Mouse (Mus musculus): ENCODE data around the gene Elof1. TPM values are rescaled to one million over a fixed set of nuclear protein-coding genes. Genes with fewer than 3 reads are reported as not detected.

The Elof1 gene
- polyA plus RNA-seq, 1 experiment from 2014 or later = 99.4 TPM

DNA sequence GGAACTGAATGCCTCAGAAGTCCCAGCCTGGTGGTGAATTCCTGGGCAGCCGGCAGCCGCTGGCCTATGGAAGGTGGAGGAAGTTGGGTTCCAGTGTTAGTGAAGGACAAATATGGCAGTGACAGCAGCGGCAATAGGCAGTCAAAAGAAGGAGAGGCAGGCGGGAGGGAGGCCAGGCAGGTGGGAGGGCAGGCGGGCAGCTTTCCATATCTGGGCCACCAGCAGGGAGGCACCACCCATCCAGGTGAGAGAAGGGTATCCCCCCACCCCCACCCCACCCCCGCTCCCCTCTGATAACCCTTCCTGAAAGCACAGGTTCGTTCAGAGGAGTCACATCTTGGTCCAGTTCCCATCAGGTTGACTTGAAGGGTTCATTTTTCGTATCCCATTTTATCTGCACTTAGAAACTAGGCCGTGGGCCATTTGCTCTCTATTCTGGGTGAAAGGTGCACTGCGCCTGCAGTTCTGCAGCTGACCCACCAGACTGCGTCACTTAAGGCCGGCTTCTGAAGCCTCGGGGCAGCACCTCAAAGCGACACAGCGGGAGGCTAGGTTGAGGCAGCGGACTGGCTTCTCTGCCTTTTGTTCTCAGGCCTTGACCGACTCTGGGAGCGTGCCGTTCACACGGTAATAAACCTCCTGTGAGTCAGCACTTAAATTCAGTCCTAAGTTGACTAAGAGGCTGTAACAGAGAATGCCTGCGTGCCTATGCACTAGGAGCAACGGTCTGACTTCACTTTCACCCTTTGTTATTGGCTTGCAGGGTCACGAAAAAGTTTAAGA is 20.0 kb upstream of the Elof1 start:
- Histone ChIP-seq H3K4me2 (replicated peaks; ENCODE audit: low read depth) (peak overlapping the region; percentile 6; the same call in 1 of the 2 replicates), H3K27ac (ENCODE audit: low read depth, low read length) (0 out of 2 replicates have a peak overlapping the region, but pooled peaks have one; percentile 28), H3K4me1 (replicated peaks; ENCODE audit: control insufficient read depth, insufficient read depth, low read length) (no peaks in the 10 kb centered on the region; the same call in 1 of the 2 replicates), H3K27me3 (replicated peaks; ENCODE audit: control insufficient read depth, insufficient read depth, low read length) (no peaks in the 10 kb centered on the region), H3K9me3 (ENCODE audit: control insufficient read depth) (no peaks in the 10 kb centered on the region), H3K9ac (ENCODE audit: low read depth, low read length) (no peak overlapping the region), H3K36me3 (ENCODE audit: control insufficient read depth, insufficient read depth) (no peaks in the 10 kb centered on the region), H3K4me3 (ENCODE audit: low read depth, low read length) (no peak overlapping the region)
- no peak for TF ChIP-seq CTCF (IDR thresholded peaks at IDR 0.05; ENCODE audit: low read depth)
- ATAC-seq = peak; percentile 60
- WGBS = 17% methylated on average over 22 of the region's 23 CpGs

GRCm38 (mm10) chr9:22135644-22136390 is 18.8 kb upstream of the Elof1 start, which contains the start of gene Acp5:
Gene Acp5 (minus strand): TSS chr9:22135711.
- Histone ChIP-seq H3K27me3 (replicated peaks; ENCODE audit: control insufficient read depth, insufficient read depth, low read length) (no peaks in the 10 kb centered on the region), H3K4me2 (replicated peaks; ENCODE audit: low read depth) (no peak within 1 kb of the TSS), H3K4me3 (ENCODE audit: low read depth, low read length) (no peak within 1 kb of the TSS), H3K27ac (ENCODE audit: low read depth, low read length) (no peak within 1 kb of the TSS), H3K36me3 (ENCODE audit: control insufficient read depth, insufficient read depth) (no peaks in the 10 kb centered on the region), H3K9ac (ENCODE audit: low read depth, low read length) (no peak within 1 kb of the TSS), H3K9me3 (ENCODE audit: control insufficient read depth) (no peaks in the 10 kb centered on the region), H3K4me1 (replicated peaks; ENCODE audit: control insufficient read depth, insufficient read depth, low read length) (no peaks in the 10 kb centered on the region; the same call in 1 of the 2 replicates)
- no peak for ATAC-seq
- TF ChIP-seq CTCF (IDR thresholded peaks at IDR 0.05; ENCODE audit: low read depth) = no peak
- 57% methylated on average over 7 of the region's 7 CpGs for WGBS

DNA sequence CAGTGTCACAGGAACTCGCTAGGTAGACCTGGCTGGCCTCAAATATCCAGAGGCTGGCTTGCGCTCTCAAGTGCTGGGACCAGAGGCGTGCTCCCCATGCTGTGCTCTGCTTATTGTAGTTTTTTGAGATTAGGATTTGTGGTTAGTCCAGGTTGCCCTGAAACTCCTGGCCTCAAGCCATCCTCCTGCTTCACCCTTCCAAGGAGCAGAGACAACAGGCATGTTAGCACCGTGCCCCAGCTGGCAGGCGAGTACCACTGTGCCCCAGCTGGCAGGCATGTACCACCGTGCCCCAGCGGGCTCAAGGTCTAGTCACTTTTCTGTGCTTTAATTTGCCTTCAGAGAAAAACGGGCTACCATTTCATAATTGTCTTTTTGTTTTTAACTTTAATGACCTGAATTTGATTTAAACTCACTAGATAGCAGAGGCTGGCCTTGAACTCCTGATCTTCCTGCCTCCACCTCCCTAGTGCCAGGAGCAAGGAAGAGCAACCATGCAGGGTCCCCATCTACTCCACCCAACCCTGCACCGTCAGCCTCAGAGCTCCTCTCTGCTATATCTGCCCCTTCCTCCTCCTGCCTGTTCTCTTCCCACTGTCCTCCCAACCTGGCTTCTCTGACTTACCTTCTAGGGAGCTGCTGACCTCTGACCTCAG is 18.1 kb upstream of the Elof1 start:
- Histone ChIP-seq H3K27ac (ENCODE audit: low read depth, low read length) (no peak overlapping the region), H3K4me2 (replicated peaks; ENCODE audit: low read depth) (no peak overlapping the region), H3K4me1 (replicated peaks; ENCODE audit: control insufficient read depth, insufficient read depth, low read length) (no peaks in the 10 kb centered on the region; the same call in 1 of the 2 replicates), H3K36me3 (ENCODE audit: control insufficient read depth, insufficient read depth) (no peaks in the 10 kb centered on the region), H3K27me3 (replicated peaks; ENCODE audit: control insufficient read depth, insufficient read depth, low read length) (no peaks in the 10 kb centered on the region), H3K9ac (ENCODE audit: low read depth, low read length) (no peak overlapping the region), H3K9me3 (ENCODE audit: control insufficient read depth) (no peaks in the 10 kb centered on the region), H3K4me3 (ENCODE audit: low read depth, low read length) (no peak overlapping the region)
- no peak for TF ChIP-seq CTCF (IDR thresholded peaks at IDR 0.05; ENCODE audit: low read depth)
- no peak for ATAC-seq
- 79% methylated on average over 9 of the region's 9 CpGs for WGBS

- Histone ChIP-seq H3K9me3 (ENCODE audit: control insufficient read depth) (no peaks in the 10 kb centered on the region), H3K27ac (ENCODE audit: low read depth, low read length) (no peak overlapping the region), H3K9ac (ENCODE audit: low read depth, low read length) (no peak overlapping the region), H3K27me3 (replicated peaks; ENCODE audit: control insufficient read depth, insufficient read depth, low read length) (no peaks in the 10 kb centered on the region), H3K36me3 (ENCODE audit: control insufficient read depth, insufficient read depth) (0 out of 2 replicates have a peak, but pooled peaks cover 4% of the 10 kb centered on the region), H3K4me1 (replicated peaks; ENCODE audit: control insufficient read depth, insufficient read depth, low read length) (no peaks in the 10 kb centered on the region; the same call in 1 of the 2 replicates), H3K4me2 (replicated peaks; ENCODE audit: low read depth) (no peak overlapping the region), H3K4me3 (ENCODE audit: low read depth, low read length) (no peak overlapping the region)
- WGBS = 87% methylated on average over 7 of the region's 7 CpGs
- no peak for ATAC-seq
- TF ChIP-seq CTCF (IDR thresholded peaks at IDR 0.05; ENCODE audit: low read depth) = no peak
Measured at GRCm38 (mm10) chr9:22134246-22134890, 17.4 kb upstream of the Elof1 start.

DNA sequence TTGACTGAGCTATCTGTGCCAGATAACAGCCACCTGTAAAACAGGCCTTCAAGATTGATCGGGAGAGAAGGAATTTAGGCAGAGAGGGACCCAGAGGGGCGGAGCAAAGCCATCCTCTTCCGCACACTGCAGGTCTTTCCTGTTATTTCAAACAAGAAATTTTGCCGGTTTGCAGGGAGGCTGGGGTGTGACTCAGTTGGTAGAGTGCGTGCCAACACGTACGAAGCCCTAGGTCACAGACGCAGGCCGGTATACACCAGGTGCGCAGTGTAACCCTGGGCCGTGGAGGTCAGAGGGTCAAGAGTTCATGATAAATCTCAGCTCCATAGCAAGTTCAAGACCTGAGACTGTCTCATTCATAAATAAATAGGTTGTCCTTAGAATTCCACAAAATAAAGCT is 15.2 kb upstream of the Elof1 start:
- H3K9ac ChIP-seq (ENCODE audit: low read depth, low read length) = no peak overlapping the region
- peak; percentile 9; the same call in 1 of the 2 replicates for ATAC-seq
- WGBS = 43% methylated on average over 11 of the region's 11 CpGs
- no peaks in the 10 kb centered on the region for H3K9me3 ChIP-seq (ENCODE audit: control insufficient read depth)
- H3K27ac ChIP-seq (ENCODE audit: low read depth, low read length) = peak overlapping the region; percentile 50
- H3K4me3 ChIP-seq (ENCODE audit: low read depth, low read length) = peak overlapping the region; percentile 40
- peak overlapping the region; percentile 71 for H3K4me2 ChIP-seq (replicated peaks; ENCODE audit: low read depth)
- peaks cover 4% of the 10 kb centered on the region; the same call in 1 of the 2 replicates for H3K36me3 ChIP-seq (ENCODE audit: control insufficient read depth, insufficient read depth)
- H3K4me1 ChIP-seq (replicated peaks; ENCODE audit: control insufficient read depth, insufficient read depth, low read length) = no peaks in the 10 kb centered on the region; the same call in 1 of the 2 replicates
- no peak for TF ChIP-seq CTCF (IDR thresholded peaks at IDR 0.05; ENCODE audit: low read depth)
- no peaks in the 10 kb centered on the region for H3K27me3 ChIP-seq (replicated peaks; ENCODE audit: control insufficient read depth, insufficient read depth, low read length)

Data from intestine, postnatal 0 days (tissue).